Mouse (Mus musculus) lung, embryonic 16.5 days (tissue): ENCODE data around the gene Hjurp. TPM values are rescaled to one million over a fixed set of nuclear protein-coding genes. Genes with fewer than 3 reads are reported as not detected.

Experiments used
- ATAC-seq: fragments of 200-750 bp; cut with Nextera tagmentation; 2 replicates; pipeline ENCODE4 v1.8.0; 2017; ENCODE audit warnings: low read depth, mild to moderate bottlenecking, moderate library complexity
- H3K27ac ChIP-seq: fragments of 300-500 bp; sonication (generic); 2 replicates; pipeline ENCODE4 v1.5.1; 2014; ENCODE audit warnings: mild to moderate bottlenecking, control low read depth, low read length
- H3K27me3 ChIP-seq: fragments of 300-500 bp; sonication (generic); 2 replicates; pipeline ENCODE4 v1.6.1; 2014; ENCODE audit warnings: low read depth, low read length, mixed read lengths; ENCODE audit not compliant: control insufficient read depth, insufficient read depth
- H3K36me3 ChIP-seq: fragments of 300-500 bp; sonication (generic); 2 replicates; pipeline ENCODE4 v1.6.1; 2014; ENCODE audit warnings: low read length; ENCODE audit not compliant: control insufficient read depth, insufficient read depth
- H3K4me1 ChIP-seq: fragments of 300-500 bp; sonication (generic); replicated peaks from 2 replicates; pipeline ENCODE4 v1.6.1; 2014; ENCODE audit warnings: low read length, mixed read lengths; ENCODE audit not compliant: control insufficient read depth, insufficient read depth
- H3K4me2 ChIP-seq: fragments of 300-500 bp; sonication (generic); 2 replicates; pipeline ENCODE4 v1.6.1; 2014; ENCODE audit warnings: low read depth, low read length, control low read depth
- H3K4me3 ChIP-seq: fragments of 300-500 bp; sonication (generic); 2 replicates; pipeline ENCODE4 v1.5.1; 2014; ENCODE audit warnings: mild to moderate bottlenecking, low read length, control low read depth
- H3K9ac ChIP-seq: fragments of 300-500 bp; sonication (generic); 2 replicates; pipeline ENCODE4 v1.6.1; 2014; ENCODE audit warnings: low read length, control low read depth
- H3K9me3 ChIP-seq: fragments of 300-500 bp; sonication (generic); 2 replicates; pipeline ENCODE4 v1.6.1; 2016; ENCODE audit warnings: low read length; ENCODE audit not compliant: control insufficient read depth
- WGBS: fragments of 180-500 bp; shearing (Covaris S2); extraction: QIAGEN DNeasy Blood & Tissue Kit; methylation state at CpG from one replicate; pipeline ENCODE4 v1.1.7; 2014; 5-methylcytosine and 5-hydroxymethylcytosine counted together
- polyA plus RNA-seq: library from polyadenylated mRNA; unstranded; fragments of >200 nt; fragmentation: Nextera tagmentation; extraction: Ambion mirVana; gene quantifications from 2 replicates; pipeline ENCODE4 v1.2.1, GENCODE M21; 2015

Gene Hjurp
- polyA plus RNA-seq, 1 experiment from 2014 or later: 184 TPM

DNA sequence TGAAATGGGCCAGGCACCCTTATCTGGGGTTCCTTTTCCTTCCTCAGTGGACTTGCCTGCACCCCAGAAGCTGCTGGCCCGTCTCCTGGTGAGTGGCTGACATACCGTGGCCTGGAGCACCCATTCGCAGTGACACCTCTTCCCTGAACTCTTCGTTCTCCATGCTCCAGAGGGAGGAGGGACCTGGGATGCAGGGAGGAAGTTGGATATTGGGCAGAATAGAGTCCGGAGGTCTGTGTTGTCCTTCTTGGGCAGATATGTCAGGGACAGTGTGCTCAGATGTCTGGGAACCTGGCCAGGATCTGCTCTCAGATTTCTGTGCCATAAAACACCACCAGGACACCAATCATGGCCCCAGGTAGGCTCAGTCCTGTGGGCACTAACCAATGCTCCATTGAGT, 37.4 kb downstream of the Hjurp start:
- no peak for ATAC-seq
- Histone ChIP-seq H3K4me2 (no peak overlapping the region), H3K27ac (no peak overlapping the region), H3K4me1 (no peaks in the 10 kb centered on the region), H3K4me3 (no peak overlapping the region), H3K36me3 (no peaks in the 10 kb centered on the region), H3K27me3 (no peaks in the 10 kb centered on the region), H3K9me3 (peaks cover 76% of the 10 kb centered on the region), H3K9ac (no peak overlapping the region)
- 70% methylated on average over 5 of the region's 5 CpGs for WGBS

DNA sequence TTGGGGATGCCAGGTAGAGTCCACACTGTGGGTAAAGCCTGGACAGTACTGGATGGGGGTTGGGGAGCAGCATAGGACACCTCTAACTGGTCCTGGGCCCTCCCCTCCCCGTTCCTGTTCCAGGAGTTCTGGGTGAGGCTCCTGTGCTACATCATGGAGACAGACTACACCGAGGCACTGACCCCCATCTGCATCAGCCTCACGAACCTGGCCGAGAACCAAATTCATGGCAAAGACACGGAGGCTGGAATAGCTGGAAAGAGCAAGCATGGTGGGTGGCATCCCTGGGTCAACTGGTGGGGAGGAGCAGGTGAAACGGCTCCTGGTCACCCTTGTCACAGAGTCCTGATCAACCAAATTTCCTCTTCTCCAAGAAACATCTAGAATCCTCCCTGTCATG, 38.7 kb downstream of the Hjurp start:
- Histone ChIP-seq H3K9me3 (peaks cover 78% of the 10 kb centered on the region), H3K4me2 (no peak overlapping the region), H3K27me3 (no peaks in the 10 kb centered on the region), H3K27ac (no peak overlapping the region), H3K4me3 (no peak overlapping the region), H3K9ac (no peak overlapping the region), H3K4me1 (no peaks in the 10 kb centered on the region), H3K36me3 (no peaks in the 10 kb centered on the region)
- WGBS: 75% methylated on average over 6 of the region's 6 CpGs
- no peak; the same call in 1 of the 2 replicates for ATAC-seq

DNA sequence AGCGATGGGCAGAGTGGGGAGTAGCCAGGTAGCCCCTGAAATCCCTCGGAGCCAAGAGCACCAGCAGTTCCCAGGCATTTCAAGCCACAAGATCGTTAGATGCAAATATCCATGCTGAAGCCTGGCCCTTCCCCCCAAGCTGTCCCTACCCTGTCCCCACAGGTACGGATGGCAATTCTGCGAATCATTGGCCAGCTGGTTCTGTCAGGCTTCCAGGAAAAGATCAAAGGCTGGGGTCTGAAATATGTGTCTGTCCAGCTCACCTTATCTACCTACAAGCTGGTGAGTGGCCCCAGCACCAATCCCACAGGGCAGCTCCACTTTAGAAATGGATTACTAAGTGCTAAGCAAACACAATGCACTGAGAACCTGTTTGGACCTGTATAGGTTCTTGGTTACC, 40.1 kb downstream of the Hjurp start:
- H3K9me3 ChIP-seq: peaks cover 81% of the 10 kb centered on the region
- H3K4me3 ChIP-seq: no peak overlapping the region
- WGBS: 70% methylated on average over 5 of the region's 5 CpGs
- no peak for ATAC-seq
- no peaks in the 10 kb centered on the region for H3K36me3 ChIP-seq
- H3K27ac ChIP-seq: no peak overlapping the region
- H3K4me1 ChIP-seq: no peaks in the 10 kb centered on the region
- no peak overlapping the region for H3K4me2 ChIP-seq
- no peak overlapping the region for H3K9ac ChIP-seq
- H3K27me3 ChIP-seq: no peaks in the 10 kb centered on the region

DNA sequence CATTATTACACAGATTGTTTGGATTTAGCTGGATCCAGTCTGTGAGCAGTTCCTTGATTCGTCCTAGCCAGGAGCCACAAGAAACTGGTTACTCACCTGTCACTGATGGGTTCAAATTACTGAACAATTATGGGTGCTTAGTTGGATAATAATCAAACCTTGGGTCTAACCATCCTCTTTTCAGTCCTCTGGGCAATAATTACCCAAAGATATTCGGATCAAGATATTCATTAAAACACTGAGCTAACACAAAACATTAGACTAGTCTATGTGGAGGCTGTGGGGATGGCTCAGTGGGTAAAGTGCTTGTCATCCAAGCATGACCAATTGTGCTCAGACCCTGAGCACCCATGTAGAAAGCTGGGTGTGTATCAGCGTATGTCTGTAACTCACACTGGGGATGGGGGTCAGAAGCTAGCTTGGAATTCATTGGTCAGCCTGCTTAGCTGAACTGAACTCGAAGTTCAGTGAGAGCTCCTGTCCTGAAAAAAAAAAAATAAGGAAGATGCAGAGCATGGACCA, 41.5 kb downstream of the Hjurp start:
- no peak for ATAC-seq
- H3K4me2 ChIP-seq: no peak overlapping the region
- peaks cover 90% of the 10 kb centered on the region for H3K9me3 ChIP-seq
- no peaks in the 10 kb centered on the region for H3K36me3 ChIP-seq
- H3K9ac ChIP-seq: no peak overlapping the region
- H3K4me3 ChIP-seq: no peak overlapping the region
- no peak overlapping the region for H3K27ac ChIP-seq
- H3K27me3 ChIP-seq: no peaks in the 10 kb centered on the region
- H3K4me1 ChIP-seq: no peaks in the 10 kb centered on the region
- 58% methylated on average over 4 of the region's 4 CpGs for WGBS

DNA sequence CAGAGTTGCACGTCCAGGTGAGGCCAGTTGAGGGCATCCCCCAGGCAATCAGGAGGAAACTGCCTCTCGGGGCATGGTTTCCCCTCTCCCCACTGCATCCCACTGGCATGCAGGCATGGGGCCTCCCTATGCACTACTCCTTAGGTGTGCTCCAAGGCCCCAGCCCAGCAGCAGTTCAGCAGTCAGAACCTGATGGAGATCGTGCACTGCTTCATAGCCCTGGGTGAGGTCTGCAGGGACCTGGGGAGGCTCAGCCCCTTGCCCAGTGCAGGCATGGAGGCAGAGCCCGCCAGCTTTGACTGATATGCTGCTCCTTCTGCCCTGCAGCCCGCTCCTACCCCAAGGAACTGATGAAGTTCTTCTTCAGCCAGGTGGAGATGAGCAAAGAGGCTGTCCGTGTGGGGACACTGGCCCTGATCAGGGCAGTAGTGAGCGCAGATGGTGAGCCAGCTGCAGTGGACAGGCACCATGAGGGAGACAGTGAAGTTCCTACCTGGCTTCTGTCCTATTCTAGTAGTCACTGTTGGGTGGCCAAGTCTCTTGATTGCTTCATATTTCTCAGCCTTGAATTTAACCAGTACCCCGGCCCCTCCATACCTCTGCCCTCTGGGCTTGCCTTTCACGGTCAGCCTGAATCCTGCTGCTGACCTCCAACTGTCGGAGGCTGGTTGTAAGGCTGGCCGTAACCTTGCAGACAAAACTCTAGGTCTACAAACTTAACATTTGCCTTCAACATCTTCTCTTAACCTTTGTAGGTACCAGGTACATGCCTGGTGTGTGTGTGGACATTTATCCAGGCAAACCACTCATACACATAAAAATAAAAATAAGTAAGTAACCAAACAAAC, 42.2 kb downstream of the Hjurp start:
- ATAC-seq: no peak

DNA sequence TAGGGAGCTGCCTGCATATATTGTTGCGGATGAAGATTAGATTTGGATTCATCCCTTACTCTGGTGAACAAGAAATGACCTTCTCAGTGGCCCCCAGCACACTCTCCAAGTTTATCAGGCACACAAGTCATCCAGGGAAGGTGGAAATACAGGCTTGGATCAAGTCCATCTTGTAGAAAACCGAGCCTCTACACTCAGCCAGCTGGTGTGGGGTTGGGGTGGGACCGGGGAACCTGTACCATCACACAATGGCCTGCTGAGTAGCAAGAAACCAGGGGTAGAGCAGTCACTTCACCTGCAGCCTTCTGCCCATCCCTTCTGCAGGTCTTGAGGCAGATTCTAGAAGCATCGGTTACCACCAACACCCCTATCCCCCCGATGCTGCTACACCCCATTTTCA, 42.8 kb downstream of the Hjurp start:
- WGBS: 39% methylated on average over 5 of the region's 5 CpGs
- Histone ChIP-seq H3K9ac (no peak overlapping the region), H3K27me3 (no peaks in the 10 kb centered on the region), H3K9me3 (peaks cover 90% of the 10 kb centered on the region), H3K4me3 (no peak overlapping the region), H3K36me3 (no peaks in the 10 kb centered on the region), H3K4me1 (no peaks in the 10 kb centered on the region), H3K4me2 (no peak overlapping the region), H3K27ac (no peak overlapping the region)
- ATAC-seq: no peak

More for the DNA sequence above, 42.2 kb downstream of the Hjurp start:
- no peaks in the 10 kb centered on the region for H3K36me3 ChIP-seq
- peaks cover 90% of the 10 kb centered on the region for H3K9me3 ChIP-seq
- no peak overlapping the region for H3K4me2 ChIP-seq
- 58% methylated on average over 11 of the region's 11 CpGs for WGBS
- no peak overlapping the region for H3K9ac ChIP-seq
- H3K27me3 ChIP-seq: no peaks in the 10 kb centered on the region
- H3K4me3 ChIP-seq: no peak overlapping the region
- no peak overlapping the region for H3K27ac ChIP-seq
- H3K4me1 ChIP-seq: no peaks in the 10 kb centered on the region

DNA sequence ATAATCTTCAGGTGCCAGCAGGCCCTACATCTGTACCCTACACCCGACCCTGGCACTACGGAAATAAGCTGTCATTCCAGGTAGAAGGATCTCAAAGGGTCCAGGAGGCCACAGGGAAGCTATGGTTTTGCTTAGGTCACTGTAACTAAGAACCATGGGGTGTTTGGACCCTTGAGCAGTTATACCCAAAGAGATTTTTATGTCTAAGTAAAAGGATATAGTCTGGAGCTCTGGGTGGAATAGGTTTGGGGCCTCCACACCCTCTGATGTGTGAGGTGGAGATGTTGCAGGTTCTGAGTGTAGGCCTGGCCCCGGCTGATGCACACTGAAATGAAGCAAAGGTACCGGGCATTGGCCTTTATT, 43.2 kb downstream of the Hjurp start:
- no peak for ATAC-seq
- Histone ChIP-seq H3K27ac (no peak overlapping the region), H3K27me3 (no peaks in the 10 kb centered on the region), H3K4me3 (no peak overlapping the region), H3K4me2 (no peak overlapping the region), H3K36me3 (no peaks in the 10 kb centered on the region), H3K9ac (no peak overlapping the region), H3K4me1 (no peaks in the 10 kb centered on the region), H3K9me3 (peaks cover 90% of the 10 kb centered on the region)
- WGBS: 54% methylated on average over 4 of the region's 4 CpGs

DNA sequence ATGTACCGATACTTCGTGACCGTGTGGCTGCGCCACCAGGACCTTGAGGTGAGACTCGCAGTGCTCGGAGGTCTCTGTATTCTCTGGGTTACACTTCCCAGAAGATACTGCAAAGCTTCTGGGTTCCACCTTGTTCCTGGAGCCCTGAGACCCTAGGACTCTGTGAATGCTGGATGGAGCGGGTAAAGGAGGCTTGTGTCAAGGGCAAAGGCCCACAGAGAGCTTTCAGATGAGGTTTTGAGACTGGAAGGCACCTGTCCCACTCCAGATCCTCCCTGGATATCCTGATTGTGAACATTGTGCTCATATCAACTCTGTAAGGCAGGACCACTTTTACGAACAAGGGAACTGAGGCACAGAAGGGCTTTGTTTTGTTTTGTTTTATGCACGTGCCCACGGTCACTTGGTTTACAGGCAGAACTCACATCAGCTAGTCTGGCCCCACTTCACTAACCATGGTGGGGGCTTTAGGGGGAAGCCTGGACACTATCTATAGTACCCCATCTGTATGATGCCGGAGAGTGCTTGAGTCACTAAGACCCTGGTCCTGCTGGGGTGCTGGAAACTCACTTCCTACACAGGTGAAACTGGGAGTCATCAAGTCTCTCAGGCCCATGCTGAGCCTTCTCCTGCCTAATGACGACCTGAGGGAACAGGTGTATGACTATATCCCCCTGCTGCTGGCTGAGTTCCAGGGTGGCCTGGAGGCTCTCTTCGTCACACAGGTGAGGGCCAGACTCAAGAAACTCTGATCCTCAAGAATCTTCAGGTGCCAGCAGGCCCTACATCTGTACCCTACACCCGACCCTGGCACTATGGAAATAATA, 43.8 kb downstream of the Hjurp start:
- Histone ChIP-seq H3K4me3 (no peak overlapping the region), H3K27me3 (no peaks in the 10 kb centered on the region), H3K36me3 (no peaks in the 10 kb centered on the region), H3K9me3 (peaks cover 84% of the 10 kb centered on the region), H3K4me1 (no peaks in the 10 kb centered on the region), H3K27ac (no peak overlapping the region), H3K9ac (no peak overlapping the region), H3K4me2 (no peak overlapping the region)
- no peak for ATAC-seq
- WGBS: 64% methylated on average over 14 of the region's 14 CpGs

DNA sequence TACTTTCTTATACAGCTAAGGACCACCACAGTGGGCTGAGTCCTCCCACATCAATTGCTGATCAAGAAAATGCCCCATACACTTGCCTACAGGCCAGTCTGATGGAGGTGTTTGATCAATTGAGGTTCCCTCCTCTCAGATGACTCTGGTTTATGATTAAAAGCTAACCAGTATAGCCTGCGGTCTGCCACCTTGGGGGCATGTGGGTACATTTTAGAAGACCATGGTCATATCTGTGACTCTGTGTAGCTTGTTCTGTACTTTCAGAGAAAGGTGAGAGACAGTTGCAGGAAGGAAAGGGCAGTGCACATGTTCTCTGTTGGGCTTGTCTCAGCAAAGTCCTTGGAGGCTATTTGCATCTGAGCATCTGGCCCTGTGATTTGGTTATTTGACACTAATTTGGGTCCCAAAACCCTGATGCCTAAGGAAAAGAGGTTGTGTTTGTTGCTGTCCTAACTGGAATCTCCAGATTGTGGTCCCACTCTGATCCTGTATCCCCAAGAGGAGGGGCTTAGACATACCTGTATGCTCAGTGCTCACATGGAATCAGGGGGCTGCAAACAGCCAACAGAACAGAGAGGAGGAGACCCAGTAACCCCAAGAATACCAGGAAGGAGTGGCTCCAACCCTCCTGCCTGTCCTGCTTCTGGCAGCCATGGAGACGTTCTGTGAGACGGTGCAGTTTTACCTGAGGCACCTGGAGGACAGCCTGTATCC, 44.6 kb downstream of the Hjurp start:
- 52% methylated on average over 3 of the region's 3 CpGs for WGBS
- no peak for ATAC-seq
- no peaks in the 10 kb centered on the region for H3K4me1 ChIP-seq
- H3K4me3 ChIP-seq: no peak overlapping the region
- no peaks in the 10 kb centered on the region for H3K27me3 ChIP-seq
- H3K9me3 ChIP-seq: peaks cover 84% of the 10 kb centered on the region
- no peaks in the 10 kb centered on the region for H3K36me3 ChIP-seq
- H3K27ac ChIP-seq: no peak overlapping the region
- no peak overlapping the region for H3K4me2 ChIP-seq
- no peak overlapping the region for H3K9ac ChIP-seq
